Mouse (Mus musculus) MEL (cell line): ENCODE results near the gene Sptssa. TPM values are rescaled to one million over a fixed set of nuclear protein-coding genes. Genes with fewer than 3 reads are reported as not detected.

Experiments used
- DNase-seq: peaks from one replicate; pipeline ENCODE4 v3.0.0; 2011; ENCODE audit warnings: low read depth, low spot score
- H3K27ac ChIP-seq: 2 replicates; pipeline ENCODE4 v1.5.1; 2012; ENCODE audit warnings: low read depth, mild to moderate bottlenecking, control low read depth, low read length, moderate library complexity; ENCODE audit not compliant: control insufficient read depth
- H3K27me3 ChIP-seq, 2 experiments: fragments of 150-350 bp in 1 of 2; sonication (generic) in 1 of 2; 2 replicates each; pipeline ENCODE4 v1.6.1; 2012; ENCODE audit warnings: low read length in 2 of 2, mild to moderate bottlenecking in 2 of 2, improper control_type of control experiment in 1 of 2, moderate library complexity in 1 of 2; ENCODE audit not compliant: insufficient read depth in 2 of 2, control insufficient read depth in 1 of 2
- H3K36me3 ChIP-seq, 2 experiments: 2 replicates each; pipeline ENCODE4 v1.6.1; 2012 to 2014; ENCODE audit warnings: low read length in 2 of 2, improper control_type of control experiment in 1 of 2, inconsistent platforms in 1 of 2, mild to moderate bottlenecking in 1 of 2; ENCODE audit not compliant: insufficient read depth in 2 of 2, control insufficient read depth in 1 of 2
- H3K4me1 ChIP-seq, 2 experiments: fragments of 150-350 bp in 1 of 2; sonication (generic) in 1 of 2; 2 replicates each; pipeline ENCODE4 v1.6.1; 2012; ENCODE audit warnings: low read length in 2 of 2, improper control_type of control experiment in 1 of 2, mild to moderate bottlenecking in 1 of 2; ENCODE audit not compliant: insufficient read depth in 2 of 2, control insufficient read depth in 1 of 2
- H3K4me3 ChIP-seq, 2 experiments: fragments of 150-350 bp in 1 of 2; sonication (generic) in 1 of 2; 2 replicates each; pipeline ENCODE4 v1.5.1; 2012; ENCODE audit warnings: low read depth in 2 of 2, low read length in 2 of 2, mild to moderate bottlenecking in 2 of 2, moderate library complexity in 2 of 2, control low read depth in 1 of 2, improper control_type of control experiment in 1 of 2; ENCODE audit not compliant: control insufficient read depth in 1 of 2, insufficient read depth in 1 of 2
- H3K79me2 ChIP-seq: 2 replicates; pipeline ENCODE4 v1.6.1; 2012; ENCODE audit warnings: mild to moderate bottlenecking, low read length, moderate library complexity; ENCODE audit not compliant: control insufficient read depth, poor library complexity, insufficient read depth
- H3K9ac ChIP-seq: 2 replicates; pipeline ENCODE4 v1.6.1; 2012; ENCODE audit warnings: low read depth, mild to moderate bottlenecking, control low read depth, low read length, moderate library complexity; ENCODE audit not compliant: control insufficient read depth, poor library complexity, severe bottlenecking
- H3K9me3 ChIP-seq: fragments of 150-350 bp; sonication (generic); replicated peaks from 2 replicates; pipeline ENCODE4 v1.6.1; 2012; ENCODE audit warnings: mild to moderate bottlenecking, low read length, improper control_type of control experiment, moderate library complexity; ENCODE audit not compliant: insufficient read depth
- CHD2 ChIP-seq: IDR thresholded peaks from 2 replicates; pipeline ENCODE4 v1.6.1; 2011; ENCODE audit warnings: low read length, improper control_type of control experiment
- ELF1 ChIP-seq: IDR thresholded peaks from 2 replicates; pipeline ENCODE4 v1.6.1; 2014; ENCODE audit warnings: low read depth, mild to moderate bottlenecking, inconsistent platforms, low read length, improper control_type of control experiment, moderate library complexity
- GATA1 ChIP-seq: IDR thresholded peaks from 2 replicates; pipeline ENCODE4 v1.6.1; 2011; ENCODE audit warnings: low read depth, low read length, improper control_type of control experiment
- HCFC1 ChIP-seq: IDR thresholded peaks from 2 replicates; pipeline ENCODE4 v1.6.1; 2012; ENCODE audit warnings: low read depth, mild to moderate bottlenecking, inconsistent platforms, low read length, improper control_type of control experiment, moderate library complexity
- KAT2A ChIP-seq: conservative IDR thresholded peaks from 2 replicates; pipeline ENCODE4 v1.6.1; 2012; ENCODE audit warnings: low read depth, low read length, improper control_type of control experiment, inconsistent platforms
- MAFK ChIP-seq: IDR thresholded peaks from 2 replicates; pipeline ENCODE4 v1.6.1; 2011; ENCODE audit warnings: low read depth, mild to moderate bottlenecking, low read length, improper control_type of control experiment, borderline replicate concordance
- MAZ ChIP-seq: IDR thresholded peaks from 2 replicates; pipeline ENCODE4 v1.6.1; 2012; ENCODE audit warnings: low read depth, mild to moderate bottlenecking, inconsistent platforms, low read length, improper control_type of control experiment
- MYC ChIP-seq: IDR thresholded peaks from 2 replicates; pipeline ENCODE4 v1.6.1; 2011; ENCODE audit warnings: low read depth, mild to moderate bottlenecking, low read length, improper control_type of control experiment, moderate library complexity
- RCOR1 ChIP-seq: IDR thresholded peaks from 2 replicates; pipeline ENCODE4 v1.6.1; 2012; ENCODE audit warnings: low read depth, mild to moderate bottlenecking, inconsistent platforms, low read length, improper control_type of control experiment
- SIN3A ChIP-seq: IDR thresholded peaks from 2 replicates; pipeline ENCODE4 v1.6.1; 2012; ENCODE audit warnings: low read length, improper control_type of control experiment, inconsistent platforms
- SMC3 ChIP-seq: IDR thresholded peaks from 2 replicates; pipeline ENCODE4 v1.6.1; 2011; ENCODE audit warnings: low read depth, low read length, improper control_type of control experiment
- TAL1 ChIP-seq: IDR thresholded peaks from 2 replicates; pipeline ENCODE4 v1.6.1; 2012; ENCODE audit warnings: mild to moderate bottlenecking, inconsistent platforms, low read length, moderate library complexity, mixed read lengths
- TBP ChIP-seq: IDR thresholded peaks from 2 replicates; pipeline ENCODE4 v1.8.0; 2011; ENCODE audit warnings: low read depth, low read length, improper control_type of control experiment
- TCF12 ChIP-seq: IDR thresholded peaks from 2 replicates; pipeline ENCODE4 v1.6.1; 2014; ENCODE audit warnings: low read depth, mild to moderate bottlenecking, inconsistent platforms, low read length, improper control_type of control experiment, moderate library complexity
- USF1 ChIP-seq: IDR thresholded peaks from 2 replicates; pipeline ENCODE4 v1.6.1; 2014; ENCODE audit warnings: low read depth, mild to moderate bottlenecking, inconsistent platforms, low read length, improper control_type of control experiment, moderate library complexity
- ZMIZ1 ChIP-seq: IDR thresholded peaks from 2 replicates; pipeline ENCODE4 v1.6.1; 2012; ENCODE audit warnings: low read depth, mild to moderate bottlenecking, inconsistent platforms, low read length, improper control_type of control experiment, moderate library complexity
- polyA plus RNA-seq, 2 experiments: library from polyadenylated mRNA; stranded (reverse) in 1 of 2; unstranded in 1 of 2; fragments of >175 nt in 1 of 2; fragments of >200 nt in 1 of 2; gene quantifications; 2 replicates each; pipeline versions ENCODE4 v1.2.1 to v1.2.4; 2012; ENCODE audit warnings: low replicate concordance in 2 of 2, low read depth in 1 of 2; ENCODE audit not compliant: insufficient read length in 2 of 2, insufficient read depth in 1 of 2, missing spikeins in 1 of 2
- total RNA-seq: library from RNA; depleted of rRNA; stranded (reverse); fragments of 300-350 nt; gene quantifications from 2 replicates; pipeline ENCODE4 v1.2.3, GENCODE M21; 2012; rRNA removed

Gene Sptssa
- total and polyA plus RNA-seq, 3 experiments: 58.1 to 166 TPM; not detected in 1

GRCm38 (mm10) chr12:54600482-54600881 lies 55.9 kb downstream of the Sptssa start (continued):
- TF ChIP-seq SMC3: no peak

GRCm38 (mm10) chr12:54598358-54598757 lies 58.0 kb downstream of the Sptssa start:
- no peak for DNase-seq
- Histone ChIP-seq H3K9ac (no peak overlapping the region), H3K4me1 (no peaks in the 10 kb centered on the region), H3K9me3 (no peaks in the 10 kb centered on the region), H3K27me3 (no peaks in the 10 kb centered on the region; a peak in 1 of 4 replicates), H3K79me2 (no peaks in the 10 kb centered on the region), H3K27ac (no peak overlapping the region), H3K4me3 (no peak overlapping the region), H3K36me3 (no peaks in the 10 kb centered on the region)
- no peak for TF ChIP-seq SIN3A
- no peak for TF ChIP-seq TAL1
- no peak for TF ChIP-seq MYC
- no peak for TF ChIP-seq RCOR1
- TF ChIP-seq MAFK: no peak
- no peak for TF ChIP-seq CHD2
- no peak for TF ChIP-seq ZMIZ1
- no peak for TF ChIP-seq ELF1
- no peak for TF ChIP-seq KAT2A
- no peak for TF ChIP-seq USF1
- TF ChIP-seq TCF12: no peak
- TF ChIP-seq SMC3: no peak

DNA sequence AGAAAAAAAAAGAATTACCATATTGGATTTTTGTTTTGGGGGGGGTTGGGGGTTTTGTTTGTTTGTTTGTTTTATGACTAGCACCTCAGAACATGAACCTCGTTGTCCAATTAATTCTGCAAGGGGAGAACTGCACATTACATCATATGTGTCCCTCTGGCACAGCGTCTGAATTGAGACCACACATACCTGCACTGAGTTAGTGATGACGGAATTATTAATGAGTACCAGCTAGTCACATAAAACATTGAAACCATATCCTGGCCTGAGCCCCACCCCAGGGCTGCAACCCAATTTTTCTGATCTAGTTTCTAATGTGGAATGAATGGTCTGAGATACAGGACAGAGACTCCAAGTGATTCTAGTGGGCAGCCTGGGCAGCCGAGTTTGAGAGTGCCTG lies 59.7 kb downstream of the Sptssa start:
- no peak for DNase-seq
- H3K9ac ChIP-seq: no peak overlapping the region
- H3K79me2 ChIP-seq: no peaks in the 10 kb centered on the region
- TF ChIP-seq MAZ (no peak), KAT2A (no peak), HCFC1 (no peak), TBP (no peak), GATA1 (no peak)
- no peak overlapping the region for H3K4me3 ChIP-seq
- no peaks in the 10 kb centered on the region for H3K36me3 ChIP-seq
- no peaks in the 10 kb centered on the region for H3K4me1 ChIP-seq
- H3K9me3 ChIP-seq: no peaks in the 10 kb centered on the region
- H3K27ac ChIP-seq: no peak overlapping the region
- H3K27me3 ChIP-seq: no peaks in the 10 kb centered on the region

Other genes with a start within 250 kb of the Sptssa start
- 45.6 and 50.4 TPM in 2 replicates for gene Eapp, start 39.3 kb upstream of the Sptssa start, total RNA-seq
- gene Eapp, start 39.3 kb upstream of the Sptssa start, polyA plus RNA-seq: 10 to 100 TPM in 1 of 2 experiments, not detected in 1; 50.7 TPM
- gene Snx6, start 139.1 kb upstream of the Sptssa start, total RNA-seq: 42.4 and 46.5 TPM in 2 replicates
- gene Snx6, start 139.1 kb upstream of the Sptssa start, polyA plus RNA-seq: 10 to 100 TPM in 1 of 2 experiments, not detected in 1; 33.7 TPM
- gene Cfl2, start 206.3 kb upstream of the Sptssa start, total RNA-seq: 5.3 and 5.7 TPM in 2 replicates
- gene Cfl2, start 206.3 kb upstream of the Sptssa start, polyA plus RNA-seq: 1 to 10 TPM in 1 of 2 experiments, not detected in 1; 8.8 TPM